Mouse (Mus musculus): Measurements from ENCODE around the gene Tent5c. TPM values are rescaled to one million over a fixed set of nuclear protein-coding genes. Genes with fewer than 3 reads are reported as not detected.
A peak's percentile ranks its signal among the peaks of the same experiment; 100 is the strongest.

The Tent5c gene
- total RNA-seq, 2 experiments from 2014 or later = 608 to 1,090 TPM

- ATAC-seq (replicated peaks; ENCODE audit: low FRiP score, poor library complexity, severe bottlenecking) = no peak
Observed at GRCm38 (mm10) chr3:100411945-100412344, 77.2 kb downstream of the Tent5c start.

GRCm38 (mm10) chr3:100409280-100409679 is 79.8 kb downstream of the Tent5c start:
- no peak for ATAC-seq (replicated peaks; ENCODE audit: low FRiP score, poor library complexity, severe bottlenecking)

- ATAC-seq (replicated peaks; ENCODE audit: low FRiP score, poor library complexity, severe bottlenecking) = 0 out of 2 replicates have a peak, but pooled peaks have one; percentile 17
Observed at GRCm38 (mm10) chr3:100408351-100409043, 80.6 kb downstream of the Tent5c start.

GRCm38 (mm10) chr3:100402656-100403055 is 86.5 kb downstream of the Tent5c start:
- no peak for ATAC-seq (replicated peaks; ENCODE audit: low FRiP score, poor library complexity, severe bottlenecking)

Other genes with a start within 250 kb of the Tent5c start
- 5.6 and 6.1 TPM in 2 replicates for gene Man1a2, start 196.2 kb upstream of the Tent5c start, total RNA-seq (2015; ENCODE audit: low replicate concordance)
- 30.0 and 31.8 TPM in 2 replicates for gene Man1a2, start 196.2 kb upstream of the Tent5c start, total RNA-seq (2017; ENCODE audit: low replicate concordance)